Mouse (Mus musculus) right cerebral cortex, adult 18-20 months (tissue): Measurements from ENCODE around the gene Epas1.

Experiments
- DNase-seq: peaks from one replicate; pipeline ENCODE4 v3.0.0; 2022; ENCODE audit warnings: mixed read lengths

The Epas1 gene

DNA sequence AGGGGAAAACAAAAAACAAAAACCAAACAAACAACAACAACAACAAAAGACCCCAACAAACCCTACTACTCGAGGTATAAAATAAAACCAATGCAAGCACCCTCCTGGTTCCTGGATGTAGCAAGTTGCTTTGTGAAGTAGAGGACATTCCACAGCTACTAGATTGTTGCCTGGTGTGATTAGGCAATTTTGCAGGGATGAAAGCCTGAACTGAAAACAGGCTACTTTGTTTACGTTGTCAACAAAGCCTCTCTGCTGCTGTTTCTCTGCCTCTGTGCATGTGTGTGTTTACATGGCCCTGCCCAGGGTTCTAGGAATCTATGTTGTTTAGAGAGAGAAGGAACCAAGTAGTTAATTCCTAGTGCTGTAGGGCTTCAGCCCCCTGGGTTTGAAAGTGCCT, 4.1 kb downstream of the Epas1 start:
- no peak for DNase-seq

DNA sequence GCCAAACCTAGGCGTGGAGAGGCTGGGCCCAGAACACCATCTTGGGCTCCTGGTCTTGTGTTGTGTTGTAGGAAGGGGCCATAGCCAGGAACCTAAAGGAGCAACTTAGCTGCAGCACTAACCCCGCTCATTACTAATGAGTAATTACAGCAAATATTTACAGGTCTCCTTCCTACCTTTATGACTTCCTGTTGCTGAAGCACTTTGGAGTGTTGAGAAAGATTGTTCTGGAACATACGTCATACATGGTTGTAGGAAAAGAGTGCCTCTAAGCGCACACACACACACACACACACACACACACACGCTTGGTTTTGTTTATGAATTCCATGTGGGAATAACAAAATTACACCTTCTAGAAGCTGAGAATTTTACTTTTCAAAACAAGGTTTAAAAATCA, 8.4 kb downstream of the Epas1 start:
- DNase-seq = no peak

DNA sequence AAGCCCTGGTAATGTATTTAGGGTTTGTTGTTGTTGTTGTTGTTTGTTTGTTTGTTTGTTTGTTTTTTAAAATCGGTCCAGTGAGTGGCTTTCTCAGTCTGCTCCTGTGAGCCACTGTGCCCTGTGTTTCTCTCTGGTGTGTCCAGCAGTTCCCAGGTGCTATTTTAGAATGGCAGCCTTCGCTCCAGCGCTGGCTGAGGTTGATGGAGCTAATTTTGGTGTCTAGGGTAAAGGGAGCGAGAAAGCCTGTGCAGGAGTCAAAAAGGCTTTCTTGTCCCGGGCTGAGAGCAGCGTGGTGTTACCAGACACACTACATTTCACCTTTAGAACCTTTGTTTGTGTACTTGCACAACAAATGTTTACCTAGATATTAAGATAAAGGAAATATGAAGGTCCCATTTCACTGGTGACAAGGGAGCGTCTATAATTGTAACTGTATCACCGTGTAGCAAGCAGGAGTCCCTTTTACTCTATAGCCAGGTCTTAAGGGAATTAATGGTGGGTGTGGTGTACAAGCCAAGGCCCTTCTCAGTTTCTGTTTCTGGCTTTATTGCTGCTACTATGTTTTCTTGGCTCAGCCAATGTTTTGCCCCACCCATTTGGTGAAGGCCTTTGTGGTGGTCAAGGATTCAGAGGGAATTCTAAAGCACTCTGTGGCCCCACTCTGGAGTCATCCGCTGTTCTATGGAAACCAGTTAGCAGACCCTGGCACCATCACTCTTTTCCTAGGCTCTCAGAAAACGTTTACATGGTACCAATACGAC, 9.2 kb downstream of the Epas1 start:
- DNase-seq = no peak

DNA sequence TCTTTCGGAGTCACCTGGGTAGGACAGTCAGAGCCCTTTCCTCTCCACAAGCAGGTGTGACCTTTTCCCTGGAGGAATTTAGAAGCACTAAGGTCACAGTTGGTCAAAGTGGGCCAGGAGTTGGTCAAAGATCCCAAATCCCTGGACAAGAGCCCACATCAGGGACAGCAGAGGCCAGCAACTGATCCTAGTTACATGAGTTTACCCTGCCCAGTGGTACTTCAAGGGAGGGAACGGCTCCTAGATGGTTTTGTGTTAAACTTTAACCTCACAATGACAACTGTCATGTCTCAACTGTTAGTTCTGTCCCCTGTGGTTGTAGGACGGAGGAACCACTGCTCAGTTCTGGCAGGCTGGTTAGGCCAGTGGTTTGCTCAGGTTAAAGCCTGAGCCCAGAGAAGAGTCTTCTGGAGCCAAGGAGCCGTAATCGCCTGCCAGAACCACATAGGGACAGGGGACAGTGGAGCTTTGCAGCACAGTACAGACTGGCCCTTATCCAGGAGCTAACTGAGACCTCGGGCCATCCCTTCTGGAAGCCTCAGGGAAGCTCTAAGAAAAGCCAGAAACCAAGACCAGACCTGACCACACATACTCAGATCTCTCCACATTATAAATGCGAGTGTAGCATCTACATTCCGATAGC, 12.4 kb downstream of the Epas1 start:
- no peak for DNase-seq

DNA sequence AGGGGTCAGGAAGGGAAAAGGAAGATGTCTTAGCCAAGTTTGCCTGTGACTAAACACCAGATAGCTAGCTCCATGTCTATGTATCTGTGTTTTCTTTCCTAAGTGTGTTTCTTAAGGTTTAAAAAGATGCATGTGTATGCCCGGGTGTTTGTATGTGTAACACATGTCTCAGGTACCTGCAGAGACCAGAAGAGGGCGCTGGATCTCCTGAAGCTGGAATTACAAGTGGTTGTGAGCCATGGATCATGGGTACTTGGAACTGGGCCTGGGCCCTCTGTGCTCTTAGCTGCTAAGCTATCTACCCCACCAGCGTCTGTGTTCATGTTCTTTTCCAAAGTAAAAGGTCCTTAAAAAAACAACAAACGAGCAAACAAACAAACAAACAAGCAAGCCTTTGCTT, 12.9 kb downstream of the Epas1 start:
- no peak for DNase-seq

DNA sequence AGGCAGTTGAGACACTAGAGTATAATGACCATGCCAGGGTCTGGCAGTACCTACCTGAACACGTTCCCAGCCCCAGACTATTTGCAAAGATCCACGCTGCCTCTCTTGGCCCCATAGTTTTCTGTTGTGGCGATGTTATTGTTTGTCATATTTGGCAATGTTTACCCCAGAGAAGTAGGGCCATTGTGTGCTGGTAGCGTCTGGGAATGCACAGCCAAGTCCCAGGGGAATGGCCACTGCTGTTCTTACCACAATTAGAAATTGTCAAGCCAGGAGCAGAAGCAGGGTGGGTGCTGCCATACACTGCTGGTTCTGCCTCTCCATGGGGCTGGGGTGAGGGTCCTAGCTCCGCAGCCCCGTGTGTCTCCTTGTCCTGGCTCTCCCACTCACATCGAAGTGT, 15.1 kb downstream of the Epas1 start:
- no peak for DNase-seq

DNA sequence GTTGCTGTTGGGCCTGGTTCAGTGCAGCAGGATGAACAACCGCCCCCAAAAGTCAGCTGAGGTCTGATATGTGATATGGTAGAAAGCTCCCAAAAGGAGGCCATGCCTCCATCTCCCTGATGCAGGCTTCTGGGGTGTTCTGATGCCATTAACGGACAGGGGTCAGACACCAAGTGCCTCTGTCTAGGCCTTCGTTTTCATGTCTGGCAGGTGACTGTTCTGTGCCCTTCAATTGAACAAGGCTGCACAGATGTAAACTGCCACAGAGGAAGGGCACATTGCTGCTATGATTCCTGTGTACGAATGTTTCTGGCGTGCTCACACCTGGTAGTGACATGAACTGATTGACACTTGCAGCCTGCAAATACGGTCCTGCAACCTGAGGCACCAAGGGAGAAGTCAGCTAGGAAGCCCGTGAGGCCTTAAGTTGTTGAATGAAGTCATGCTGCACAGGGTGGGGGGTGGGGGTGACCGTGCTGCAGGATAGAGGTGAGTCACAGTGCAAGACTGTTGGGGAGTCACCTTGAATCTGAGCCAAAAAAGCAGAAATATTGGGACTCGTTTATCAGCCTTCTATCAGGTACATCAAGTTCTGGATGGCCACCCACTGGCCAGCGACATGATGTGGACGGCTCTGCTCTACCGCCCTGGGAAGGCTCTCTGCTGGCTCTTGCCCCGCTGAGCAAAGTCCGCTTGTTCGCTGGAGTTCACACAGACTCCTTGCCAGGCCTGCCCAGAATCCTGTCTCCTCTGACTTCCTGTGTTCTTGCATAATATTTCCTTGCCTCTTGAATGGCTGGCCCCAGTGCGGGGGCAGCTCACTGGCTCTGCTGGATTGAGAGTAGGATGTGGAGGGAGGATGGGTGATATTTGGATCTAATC, 16.1 kb downstream of the Epas1 start:
- peak; percentile 29 for DNase-seq

DNA sequence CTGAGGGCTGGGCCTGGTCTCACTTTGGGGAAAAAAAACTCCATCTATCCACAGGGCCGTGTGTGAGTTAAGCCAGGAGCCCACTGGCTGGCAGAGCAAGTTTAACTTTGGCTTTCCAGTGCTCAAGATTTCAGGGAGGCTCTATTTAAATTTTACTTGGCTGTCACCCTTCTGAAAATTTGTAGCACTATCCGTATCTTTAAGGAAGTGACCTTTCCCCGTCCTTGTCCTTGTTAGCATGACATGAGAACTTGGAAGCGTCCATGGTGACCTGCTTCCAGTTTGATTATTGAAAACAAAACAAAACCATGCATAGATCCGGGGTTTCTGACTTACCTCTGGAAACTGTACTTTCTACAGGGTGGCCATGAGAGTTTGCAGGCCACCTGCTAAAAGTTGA, 17.3 kb downstream of the Epas1 start:
- no peak for DNase-seq

DNA sequence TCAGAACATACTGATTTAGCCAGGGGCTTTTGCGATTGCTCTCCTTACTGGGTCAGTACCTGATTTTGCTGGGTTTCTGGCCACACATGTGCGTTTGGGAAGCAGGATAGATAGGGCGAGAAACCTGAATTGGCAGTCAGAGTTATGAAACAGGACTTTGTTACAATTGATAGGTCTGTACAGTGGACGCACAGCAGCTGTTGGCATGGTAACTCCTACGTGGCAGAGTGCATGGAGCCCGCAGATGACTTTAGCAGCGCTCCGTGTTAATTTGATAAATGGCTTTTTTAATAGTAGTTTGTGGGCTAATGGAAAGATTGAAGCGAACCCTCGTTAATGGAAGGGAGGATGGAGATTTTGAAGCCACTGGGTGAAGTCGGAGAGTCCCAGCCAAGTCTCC, 18.5 kb downstream of the Epas1 start:
- no peak for DNase-seq

DNA sequence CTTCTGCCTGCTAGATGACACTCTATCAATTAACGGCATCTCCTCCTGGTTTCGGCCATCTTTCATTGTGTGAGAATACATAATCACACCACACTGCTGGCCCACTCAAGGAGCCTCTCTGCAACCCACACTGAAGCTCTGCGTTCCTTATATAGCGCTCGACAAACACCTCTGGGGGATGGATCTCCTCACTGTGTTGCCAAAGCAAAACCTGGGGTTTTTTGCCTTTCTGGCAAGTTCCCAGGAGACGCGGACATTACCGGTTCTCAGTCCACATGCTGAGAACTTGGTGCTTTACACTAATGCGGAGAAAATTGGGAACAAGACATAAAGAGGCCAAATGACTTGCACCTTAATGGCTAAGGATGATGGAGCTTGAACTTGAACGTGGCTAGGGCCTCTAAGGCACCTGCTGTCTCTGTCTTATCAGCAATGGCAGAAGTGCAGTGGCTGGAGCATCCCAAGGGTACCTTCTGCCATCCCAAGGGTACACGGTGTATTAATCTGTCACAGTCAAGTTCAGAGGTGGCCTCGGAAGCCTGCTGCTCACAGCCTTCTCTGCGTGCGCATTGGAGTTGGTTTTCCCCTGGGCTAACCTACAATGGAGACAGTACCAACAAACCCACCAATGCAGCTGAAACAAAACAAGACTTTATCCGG, 19.6 kb downstream of the Epas1 start:
- no peak for DNase-seq

DNA sequence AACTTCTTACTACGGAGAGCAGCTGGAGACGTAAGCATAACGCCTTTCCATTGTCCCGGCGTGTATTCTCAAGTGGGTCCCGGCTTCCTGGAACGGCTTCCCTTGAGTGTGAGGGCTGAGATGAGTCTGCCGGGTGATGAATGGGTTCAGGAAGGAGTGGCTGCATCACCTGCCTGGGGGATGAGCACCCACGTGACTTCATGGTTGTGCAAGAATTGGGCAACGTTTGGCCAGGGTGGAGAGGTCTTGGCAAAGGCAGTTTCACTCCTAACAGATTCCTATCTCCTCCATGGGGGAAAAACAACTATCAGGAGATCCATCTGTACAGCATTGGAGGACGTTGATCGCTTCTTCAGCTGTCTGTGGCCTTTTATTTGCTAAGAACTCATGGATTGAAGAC, 23.0 kb downstream of the Epas1 start:
- no peak for DNase-seq

DNA sequence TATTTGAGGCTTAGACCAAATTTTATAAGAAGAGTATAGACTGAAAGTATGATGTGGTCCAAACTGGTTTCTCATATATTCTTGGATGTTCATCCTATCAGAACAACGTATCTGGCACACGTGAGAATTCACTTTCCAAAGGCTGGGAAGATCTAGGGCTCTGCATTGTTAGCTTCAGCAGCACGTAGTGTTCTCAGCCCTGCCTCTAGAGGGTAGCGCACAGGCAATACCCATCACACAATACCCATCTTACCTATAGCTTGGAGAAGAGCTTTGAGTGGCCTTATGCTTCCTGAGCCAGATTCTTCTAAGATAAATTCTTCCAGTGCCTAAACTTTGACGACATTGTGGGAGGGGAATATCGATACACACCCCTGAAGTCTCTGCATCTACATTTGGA, 24.6 kb downstream of the Epas1 start:
- no peak for DNase-seq

DNA sequence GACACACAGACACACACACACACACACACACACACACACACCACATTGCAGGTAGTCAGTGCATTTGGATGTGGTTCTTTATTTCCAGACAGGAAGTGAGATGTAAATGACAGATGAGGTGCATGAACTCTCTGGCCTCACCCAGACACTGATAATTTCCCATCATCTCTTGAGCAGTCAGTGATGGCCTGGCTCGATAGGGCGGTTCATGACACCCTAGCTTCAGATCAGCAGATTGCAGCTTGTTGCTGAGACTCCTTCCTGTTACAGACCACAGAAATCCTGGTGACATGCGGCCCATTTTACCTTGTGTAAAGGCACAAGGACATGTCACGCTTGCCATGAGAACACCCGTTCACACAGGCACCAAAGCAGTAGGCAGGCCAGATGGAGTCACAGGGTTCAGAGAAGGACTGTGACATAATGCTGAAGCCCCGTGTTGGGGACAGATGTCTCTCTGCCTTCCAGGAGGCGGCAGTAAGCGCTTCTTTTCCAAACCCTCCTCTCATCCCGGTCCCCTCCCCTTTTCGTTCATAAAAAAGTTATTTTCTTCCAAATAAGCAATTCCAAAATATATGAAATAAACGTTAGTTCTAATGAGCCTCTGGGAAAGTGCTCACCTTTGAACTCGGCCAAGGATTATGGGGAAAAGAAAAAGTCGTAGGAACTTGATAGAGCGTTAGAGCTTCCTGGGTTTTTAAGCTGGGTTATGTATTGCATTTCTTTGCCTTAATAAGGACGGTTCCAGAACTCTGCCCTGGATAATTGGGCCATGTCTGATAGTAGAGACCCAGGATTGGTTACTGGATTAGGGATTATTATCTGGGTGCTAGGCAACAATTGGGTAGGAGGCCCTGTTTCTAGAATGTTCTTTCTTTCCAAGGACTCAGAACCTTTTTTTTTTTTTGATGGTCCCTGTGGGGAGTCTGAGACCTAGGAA, 26.0 kb downstream of the Epas1 start:
- no peak for DNase-seq

DNA sequence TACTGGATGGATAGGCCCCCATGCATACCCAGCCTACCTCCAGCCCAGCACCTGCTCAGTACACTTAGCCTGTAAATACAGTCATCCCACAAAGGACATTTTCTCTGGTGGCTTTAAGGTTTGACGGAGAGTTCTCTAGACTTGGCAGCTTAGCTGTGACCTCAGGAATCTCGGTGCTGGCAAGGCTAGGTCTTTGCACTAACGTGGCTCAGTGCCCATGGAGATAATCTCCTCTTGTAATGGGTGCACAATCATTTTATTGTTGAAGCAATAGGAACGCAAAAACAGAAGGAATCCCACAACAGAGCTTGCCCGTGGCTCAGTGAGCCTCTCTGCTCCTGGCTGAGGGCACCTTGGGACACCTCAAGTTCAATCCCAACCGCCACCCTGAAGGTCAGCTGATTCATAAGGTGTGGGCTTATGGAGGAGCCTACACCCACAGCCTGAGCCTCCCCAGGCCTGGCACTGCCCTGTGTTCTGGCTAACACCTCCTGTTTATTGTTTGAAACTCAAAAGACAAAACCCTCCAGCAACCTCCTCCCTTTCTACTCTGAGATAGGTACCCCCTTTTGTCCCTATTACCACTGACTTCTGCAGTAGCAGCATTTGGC, 27.3 kb downstream of the Epas1 start:
- no peak for DNase-seq

DNA sequence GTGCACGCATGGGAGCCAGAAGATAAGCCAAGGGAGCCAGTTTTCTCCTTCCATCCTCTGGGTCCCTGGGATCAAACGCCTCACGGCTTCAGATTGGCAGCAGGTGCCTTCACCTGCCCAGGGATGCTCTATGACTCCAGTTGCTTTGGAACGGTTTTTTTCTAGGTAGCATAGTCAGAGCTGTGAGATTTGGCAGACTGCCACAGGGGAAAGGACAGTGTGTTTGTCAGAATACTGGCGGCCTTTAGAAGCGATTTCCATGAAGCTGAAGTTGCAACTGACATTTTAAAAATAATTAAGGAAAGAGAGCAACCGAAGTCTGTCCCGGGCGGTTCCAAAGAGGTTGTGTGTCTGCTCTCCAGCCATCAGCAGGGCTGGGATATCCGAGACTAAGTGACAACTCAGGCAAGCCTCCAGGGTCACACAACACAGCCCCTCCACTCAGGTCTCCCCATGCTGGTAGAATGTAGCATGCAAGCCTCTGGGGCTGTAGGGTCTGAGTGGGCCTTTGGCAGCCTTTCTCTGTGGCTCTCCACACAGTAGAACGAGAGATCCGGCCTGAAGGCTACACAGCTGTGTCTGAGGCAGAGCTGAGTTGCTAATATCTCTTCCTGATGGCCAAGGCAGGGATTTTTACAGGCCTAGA, 28.4 kb downstream of the Epas1 start:
- DNase-seq = no peak

DNA sequence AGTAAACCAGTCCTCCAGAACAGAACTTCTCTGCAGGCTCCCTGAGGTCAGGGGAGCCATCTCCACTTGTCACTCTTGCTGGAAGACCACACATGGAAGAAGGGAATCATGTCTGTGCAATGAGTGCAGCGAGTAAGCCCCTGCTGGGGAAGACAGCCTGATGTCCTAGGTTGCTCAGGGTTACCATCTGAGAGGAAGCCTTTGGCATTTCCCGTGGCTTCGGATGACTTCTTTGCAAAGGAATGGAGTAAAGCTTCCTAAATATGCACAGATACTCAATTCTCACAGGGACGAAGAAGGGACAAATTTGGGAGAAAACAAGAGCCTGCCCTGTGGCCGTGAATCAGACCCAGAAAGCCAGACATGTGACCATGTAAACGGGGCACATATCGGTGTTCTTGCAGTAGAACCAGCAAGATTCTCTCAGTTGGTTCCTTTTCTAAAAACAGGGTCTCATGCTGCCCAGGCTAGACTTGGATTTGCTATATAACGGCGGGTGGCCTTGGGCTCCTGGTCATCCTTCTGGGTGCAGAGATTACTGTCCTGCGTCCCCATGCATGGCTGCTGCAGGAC, 31.0 kb downstream of the Epas1 start:
- no peak for DNase-seq

DNA sequence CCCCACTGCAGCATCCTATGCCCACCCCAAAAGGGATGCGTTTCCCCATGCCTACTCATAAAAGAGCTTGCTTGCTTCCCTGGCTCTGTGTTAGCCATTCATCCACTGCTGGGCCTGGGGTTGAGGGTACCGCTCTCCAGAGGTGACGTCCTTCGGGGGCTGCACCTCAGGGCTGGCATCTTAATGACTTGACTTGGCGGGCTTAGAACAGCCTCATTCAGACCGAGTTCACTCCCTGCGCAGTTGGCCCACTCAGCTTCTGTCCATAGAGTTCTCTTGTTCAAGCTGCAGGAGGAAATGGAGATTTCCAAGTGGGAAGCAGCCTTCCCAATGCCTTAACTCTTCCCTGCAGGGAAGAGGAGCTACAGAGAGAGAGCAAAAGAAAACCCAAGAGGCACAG, 32.1 kb downstream of the Epas1 start:
- peak; percentile 31 for DNase-seq

DNA sequence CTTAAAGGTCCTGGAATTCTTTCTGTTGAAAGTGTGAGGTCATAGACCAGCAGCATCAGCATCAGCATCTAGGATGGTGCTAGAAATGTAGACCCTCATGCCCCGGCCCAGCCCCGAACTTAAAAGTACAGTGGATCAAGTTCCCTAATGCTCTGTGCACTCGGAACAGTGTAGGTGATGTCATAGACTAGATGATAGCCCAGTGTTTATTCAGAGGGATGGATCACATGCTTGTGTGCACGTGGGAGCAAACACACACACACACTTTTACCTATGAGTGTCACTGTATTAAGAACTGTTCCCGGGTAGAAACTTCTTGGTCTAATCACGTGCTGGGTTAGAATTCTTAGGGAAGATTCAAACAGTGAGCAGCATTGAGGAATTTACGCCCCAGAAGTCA, 33.0 kb downstream of the Epas1 start:
- DNase-seq = no peak

DNA sequence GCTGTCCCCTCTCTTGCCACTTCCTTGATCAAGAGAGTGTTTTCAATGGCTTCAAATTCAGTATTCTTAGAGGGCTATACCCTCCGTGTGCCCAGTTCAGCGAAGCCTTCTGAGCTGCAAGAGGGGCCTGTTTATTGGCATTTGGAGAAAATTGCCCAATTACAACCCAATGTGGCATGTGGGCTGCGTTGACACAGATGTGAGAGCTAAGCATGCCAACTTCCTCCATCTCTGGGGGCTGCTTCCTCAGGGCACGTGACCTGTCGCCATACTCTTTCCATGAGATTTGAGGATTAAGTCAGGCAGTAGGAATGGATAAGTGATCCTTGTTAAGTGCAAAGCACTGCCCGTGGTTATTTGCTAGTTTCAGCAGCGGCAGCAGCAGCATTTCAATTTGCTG, 34.3 kb downstream of the Epas1 start:
- no peak for DNase-seq

DNA sequence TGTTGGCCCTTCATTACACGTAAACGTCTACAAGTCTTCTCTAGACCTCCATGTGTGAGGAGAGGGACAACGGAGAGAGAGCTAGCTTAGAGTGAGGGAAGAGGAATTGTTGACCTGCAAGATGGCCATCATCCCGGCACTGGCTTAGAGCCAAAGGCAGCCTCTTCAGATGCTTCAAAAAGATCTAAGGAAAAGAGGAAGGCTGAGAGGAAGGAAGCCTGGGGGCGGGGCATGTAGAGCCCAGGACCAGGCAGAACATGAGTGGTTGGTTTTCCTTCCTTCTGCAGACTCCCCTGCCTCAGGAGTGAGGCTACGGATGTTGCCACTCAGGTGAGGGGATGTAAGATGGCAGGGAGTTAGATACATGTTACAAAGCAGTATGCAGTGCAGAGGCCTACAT, 34.8 kb downstream of the Epas1 start:
- no peak for DNase-seq

DNA sequence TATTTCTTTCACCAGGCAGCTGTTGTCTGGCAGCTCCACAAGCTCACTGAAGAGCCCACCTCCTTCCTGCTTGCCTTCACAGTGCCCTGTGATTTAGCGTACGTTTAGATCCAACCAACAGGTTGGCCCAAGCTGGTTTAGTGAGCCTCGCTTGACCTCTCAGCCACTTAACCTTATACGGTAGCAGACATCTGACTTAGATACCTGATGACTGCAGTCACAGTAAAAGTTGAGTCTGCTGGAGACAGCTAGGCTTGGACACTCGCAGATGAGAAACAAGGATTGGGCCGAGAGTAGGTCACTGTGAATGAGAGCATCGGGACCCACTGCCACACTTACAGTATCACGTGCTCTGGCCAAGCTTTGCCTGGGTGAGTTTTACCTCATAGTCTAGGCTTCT, 38.4 kb downstream of the Epas1 start:
- DNase-seq = no peak
